Mouse (Mus musculus) liver (tissue): ENCODE measurements at regions not wholly inside any gene's neighbourhood (a gene's known extent, or its start where the extent isn't known, plus 50 kb on each side); places are given as distances from the start of the nearest gene placed in this dataset.

ENCODE experiments used
- DNase-seq: peaks from one replicate; pipeline ENCODE4 v3.0.0-alpha.2; 2020; ENCODE audit warnings: mixed read lengths

- DNase-seq: no peak
These were observed 590.1 kb downstream of the Kctd12 start for GRCm38 (mm10) chr14:102392351-102392750.

DNA sequence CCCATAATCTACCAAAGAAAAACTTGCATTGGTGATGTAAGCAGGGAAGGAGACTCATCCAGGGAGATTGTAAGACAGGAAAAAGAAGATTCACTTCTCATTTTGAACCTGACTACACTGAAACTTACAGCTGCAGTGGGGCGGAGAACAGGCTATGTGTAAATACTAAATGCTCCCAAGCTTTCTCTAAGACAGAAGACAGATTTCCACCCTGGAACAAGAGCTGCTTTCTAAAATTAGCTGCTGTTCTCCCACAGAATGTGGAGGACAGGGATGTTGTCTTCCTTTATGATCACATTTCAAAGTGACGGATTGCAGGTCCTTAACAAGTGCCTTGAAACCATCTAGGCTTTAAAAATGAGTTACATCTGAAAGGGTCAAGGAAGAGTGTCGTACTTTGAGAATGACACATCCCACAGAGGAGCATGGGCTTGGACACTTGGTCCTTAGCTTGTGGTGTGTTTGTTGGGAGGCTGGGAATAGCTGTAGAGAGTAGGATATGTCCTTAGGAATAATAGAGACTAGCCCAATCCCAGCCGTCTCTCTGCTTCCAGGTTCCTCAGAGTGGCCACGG, 609.4 kb downstream of the Kctd12 start:
- no peak for DNase-seq

DNA sequence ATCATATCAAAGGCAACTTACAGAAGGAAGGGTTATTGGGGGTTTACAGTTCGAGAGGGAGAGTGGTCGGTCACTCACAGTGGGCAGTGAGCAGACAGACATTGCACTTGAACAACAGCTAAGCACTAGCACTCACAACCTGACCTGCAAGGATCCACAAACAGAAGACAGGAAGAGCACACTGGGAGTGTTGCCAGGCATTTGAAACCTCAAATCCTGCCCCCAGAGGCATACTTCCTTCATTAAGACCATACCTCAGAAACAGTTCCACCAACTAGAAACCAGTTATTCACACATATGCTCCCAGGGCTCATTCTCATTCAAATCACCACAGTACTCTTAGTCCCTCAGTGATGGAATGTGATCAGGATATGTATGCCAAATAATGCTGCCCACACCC, 620.8 kb downstream of the Kctd12 start:
- no peak for DNase-seq

DNA sequence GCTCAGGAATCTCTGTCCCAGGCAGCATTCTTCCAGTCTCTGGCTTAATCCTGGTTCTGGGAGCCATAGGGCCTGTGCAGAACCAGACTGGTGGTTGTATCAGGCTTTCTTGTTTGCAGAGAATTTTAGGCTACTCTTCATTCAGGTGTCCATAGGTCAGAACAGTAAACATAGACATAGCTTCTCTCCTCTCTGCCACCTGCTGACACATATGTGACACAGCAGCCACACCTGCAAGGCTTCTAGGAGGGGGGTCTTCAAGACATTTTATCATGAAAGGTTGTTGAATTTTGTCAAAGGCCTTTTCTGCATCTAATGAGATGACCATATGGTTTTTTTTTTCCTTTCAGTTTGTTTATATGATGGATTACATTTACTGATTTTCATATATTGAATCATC, 599.7 kb downstream of the Lmo7 start:
- no peak for DNase-seq

GRCm38 (mm10) chr14:102306332-102306731, 576.6 kb downstream of the Lmo7 start:
- DNase-seq: no peak

- DNase-seq: no peak
These were observed 573.1 kb downstream of the Lmo7 start for GRCm38 (mm10) chr14:102302826-102303225.

- DNase-seq: no peak
These were observed 570.5 kb downstream of the Lmo7 start for GRCm38 (mm10) chr14:102300251-102300650.

GRCm38 (mm10) chr14:102291361-102291760, 561.6 kb downstream of the Lmo7 start:
- DNase-seq: no peak

- DNase-seq: no peak
These were observed 520.3 kb downstream of the Lmo7 start for GRCm38 (mm10) chr14:102250076-102250475.

GRCm38 (mm10) chr14:102248581-102248980, 518.8 kb downstream of the Lmo7 start:
- DNase-seq: no peak

DNA sequence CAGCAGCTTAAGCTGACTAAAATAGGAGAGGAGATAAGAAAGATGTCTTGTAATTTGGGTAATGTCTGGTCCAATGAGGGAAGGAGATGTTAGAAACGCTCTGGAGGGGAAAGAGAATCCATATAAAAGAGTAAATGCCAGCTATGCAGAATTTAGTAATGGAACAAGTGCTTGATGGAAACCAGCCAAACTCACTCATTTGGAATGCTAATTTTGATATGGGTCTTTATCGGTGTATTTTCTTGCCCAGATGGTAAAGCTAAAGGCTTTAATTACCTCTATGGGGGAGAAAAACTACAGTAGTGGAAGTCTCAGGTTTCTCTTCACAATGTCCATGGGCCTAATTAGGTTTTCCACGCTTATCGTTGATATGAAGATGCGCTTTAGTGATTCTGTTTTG, 518.3 kb downstream of the Lmo7 start:
- DNase-seq: no peak

GRCm38 (mm10) chr14:102243806-102244536, 514.2 kb downstream of the Lmo7 start:
- no peak for DNase-seq

DNA sequence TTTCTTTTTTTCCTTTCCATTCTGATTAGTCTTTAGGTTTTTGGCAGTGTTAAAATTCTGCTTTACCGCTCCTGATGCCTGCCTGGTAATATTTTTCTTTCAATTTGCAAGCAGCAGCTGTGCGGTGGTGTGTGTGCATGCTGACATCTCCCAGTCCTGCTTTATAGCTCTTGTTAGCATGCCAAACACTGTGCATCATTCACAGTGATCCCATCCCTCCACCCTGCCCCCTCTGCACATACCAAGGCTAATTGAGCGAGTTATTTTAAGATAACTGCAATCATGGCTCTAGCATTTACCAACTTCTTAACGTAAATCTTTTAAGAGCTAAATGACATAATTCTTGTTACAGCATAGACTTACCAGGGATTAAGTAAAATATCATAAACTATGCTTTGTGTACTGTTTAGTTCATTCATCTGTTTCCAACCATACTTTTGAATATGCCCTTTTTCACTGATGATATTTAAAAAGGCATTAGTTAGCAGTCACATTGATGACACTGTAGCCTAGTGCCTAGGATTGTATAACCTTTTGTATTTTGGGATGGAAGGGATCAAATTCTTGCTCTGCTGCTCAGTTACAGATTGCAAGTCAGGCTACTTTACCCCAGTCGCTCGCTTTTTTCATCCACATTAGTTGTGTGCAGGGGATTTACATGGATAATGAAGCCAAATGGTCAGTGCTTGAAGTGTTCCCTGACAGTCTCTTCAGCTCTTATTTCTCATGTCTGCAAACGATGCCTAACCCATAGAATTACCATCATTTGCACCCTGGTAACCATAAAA, 487.0 kb downstream of the Lmo7 start:
- peak; percentile 4 for DNase-seq

- no peak for DNase-seq
These were observed 485.7 kb downstream of the Lmo7 start for GRCm38 (mm10) chr14:102215267-102215964.

DNA sequence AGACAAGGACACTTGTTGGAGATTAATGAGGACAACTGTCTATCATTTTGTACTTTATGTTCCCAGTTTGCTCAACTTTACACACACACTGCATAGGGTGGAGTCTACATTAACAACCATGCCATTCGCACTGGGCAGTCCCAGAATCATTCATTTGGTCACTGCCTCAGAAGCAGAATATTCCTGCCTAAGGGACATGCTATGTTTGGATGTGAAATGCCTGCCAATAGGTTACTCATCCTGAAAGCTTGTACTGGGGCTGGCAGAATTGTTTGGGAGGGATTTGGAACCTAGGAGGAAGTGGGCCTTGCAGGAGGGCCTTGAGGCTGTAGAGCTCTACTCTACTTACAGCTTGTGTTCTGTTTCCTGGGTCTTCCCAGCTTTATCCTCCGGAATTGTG, 482.3 kb downstream of the Lmo7 start:
- no peak for DNase-seq

GRCm38 (mm10) chr14:102204881-102205671, 475.3 kb downstream of the Lmo7 start:
- no peak for DNase-seq

- DNase-seq: no peak
These were observed 469.7 kb downstream of the Lmo7 start for GRCm38 (mm10) chr14:102199430-102199829.

DNA sequence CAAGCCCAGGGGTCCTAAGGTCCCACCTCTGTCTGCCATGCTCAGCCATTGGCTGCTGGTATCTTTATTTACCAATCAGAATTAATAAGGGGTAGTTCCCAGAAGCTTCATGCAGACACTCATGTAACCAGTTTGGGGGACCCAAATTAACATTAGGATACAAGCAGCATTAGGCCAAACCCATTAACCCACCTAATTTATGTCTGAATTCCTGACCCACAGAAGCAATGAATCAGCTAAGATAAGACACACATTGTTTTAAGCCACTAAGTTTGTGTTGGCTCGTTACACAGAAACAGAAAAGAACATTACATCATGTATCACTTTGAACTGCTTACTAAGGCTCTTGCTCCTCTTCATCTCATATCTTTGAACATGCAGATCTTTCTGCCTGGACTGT, 461.0 kb downstream of the Lmo7 start:
- DNase-seq: no peak

- DNase-seq: no peak
These were observed 451.5 kb downstream of the Lmo7 start for GRCm38 (mm10) chr14:102181269-102181668.

- DNase-seq: no peak
These were observed 442.0 kb downstream of the Lmo7 start for GRCm38 (mm10) chr14:102171775-102172174.

GRCm38 (mm10) chr14:102161291-102162284, 431.8 kb downstream of the Lmo7 start:
- DNase-seq: no peak
